Mouse (Mus musculus): ENCODE data around the gene Gp6.
"Not testable (repeated sequence)": the region's sequence is repeated elsewhere in the genome, so short reads cannot be mapped to it uniquely, and the experiment has no call there.

The Gp6 gene

DNA sequence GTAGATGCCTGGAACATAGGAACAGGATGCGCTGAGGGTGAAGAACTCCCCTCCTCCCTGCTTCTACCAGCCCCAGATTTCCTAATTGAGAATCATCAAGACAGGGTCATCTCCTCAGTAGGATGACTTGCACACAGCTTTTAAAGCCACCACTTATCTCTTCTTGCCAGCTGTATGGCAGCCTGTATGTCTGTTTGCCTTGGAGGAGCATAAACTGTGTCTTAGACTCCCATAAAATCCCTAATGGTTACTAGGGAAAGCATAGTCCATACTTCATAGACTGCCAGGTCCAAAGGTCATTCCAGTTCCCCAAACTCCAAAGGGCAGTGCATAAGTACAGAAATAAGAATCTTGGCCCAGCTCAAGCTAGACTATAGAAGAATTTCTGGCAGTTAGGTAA is at the start of gene Gp6:
Gp6 (minus strand) TSS at position 15 of the 400 bp plus-strand sequence.
- DNase-seq (ENCODE audit: extremely low spot score) = no peak

DNA sequence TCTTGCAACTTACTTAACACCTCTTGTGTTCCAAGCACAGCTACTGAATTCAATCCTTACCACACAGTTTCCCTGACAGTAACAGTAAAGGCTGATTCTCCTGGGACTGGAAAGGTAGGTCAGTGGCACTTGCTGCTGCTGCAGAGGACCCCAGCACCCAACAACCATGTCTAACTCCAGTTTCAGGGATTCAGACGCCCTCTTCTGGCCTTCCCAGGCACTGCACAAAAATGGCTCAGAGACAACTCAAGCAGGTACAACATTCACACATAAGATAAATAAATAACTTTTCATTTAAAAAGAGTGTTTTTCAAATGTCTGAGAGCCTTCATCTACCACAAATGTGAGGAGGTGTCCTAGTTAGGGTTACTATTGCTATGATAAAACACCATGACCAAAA is 49.6 kb upstream of the Gp6 start:
- no peak for DNase-seq (ENCODE audit: extremely low spot score)

DNA sequence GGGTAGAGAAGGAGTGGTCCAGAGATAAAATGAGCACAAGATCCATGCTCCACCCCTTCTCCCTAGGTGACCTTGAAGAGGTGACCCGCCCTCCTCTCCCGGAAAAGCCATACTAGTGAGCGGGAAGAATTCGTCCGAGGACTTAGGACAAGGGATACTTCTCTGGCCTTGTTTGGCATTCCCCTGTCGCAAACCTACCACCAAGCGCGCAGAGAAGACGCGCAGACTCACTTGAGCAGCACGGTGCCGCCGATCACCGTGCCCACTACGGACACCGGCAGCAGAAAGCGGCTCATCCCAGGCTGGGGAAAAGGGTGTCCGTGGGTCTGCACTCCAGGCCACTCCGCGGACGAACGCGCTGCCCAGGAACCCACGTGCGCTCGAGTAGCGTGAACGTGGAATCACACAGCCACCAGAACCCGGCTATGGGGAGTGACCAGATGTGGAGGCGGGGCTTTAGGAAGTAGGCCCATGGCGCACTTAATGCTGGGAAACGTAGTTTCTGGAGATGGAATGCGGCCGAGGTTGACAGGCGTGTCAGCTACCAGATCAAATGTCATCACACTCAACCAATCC is 47.8 kb upstream of the Gp6 start, which contains the start of gene Rdh13:
Rdh13 (minus strand) TSS at position 434 of the 576 bp plus-strand sequence.
- DNase-seq (ENCODE audit: extremely low spot score) = peak; percentile 91

DNA sequence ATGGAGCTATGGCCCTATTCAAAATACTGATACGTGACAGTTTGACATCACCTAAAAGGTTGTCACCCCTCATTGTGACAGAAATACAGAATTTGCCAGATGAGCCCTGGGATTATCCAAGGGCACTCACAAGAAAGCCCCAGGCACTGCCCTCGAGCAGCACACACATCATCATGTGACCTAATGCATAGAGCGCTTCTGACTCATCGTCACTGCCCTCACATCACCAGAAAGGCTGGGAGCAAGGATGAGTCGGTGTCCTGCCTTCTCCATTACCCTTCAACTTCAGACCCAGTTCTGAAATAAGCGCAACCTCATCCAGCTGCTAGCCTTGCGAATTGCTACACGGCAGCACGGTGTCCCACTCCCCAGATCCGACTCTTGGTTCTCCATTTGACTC is 43.0 kb upstream of the Gp6 start:
- DNase-seq (ENCODE audit: extremely low spot score) = no peak

DNA sequence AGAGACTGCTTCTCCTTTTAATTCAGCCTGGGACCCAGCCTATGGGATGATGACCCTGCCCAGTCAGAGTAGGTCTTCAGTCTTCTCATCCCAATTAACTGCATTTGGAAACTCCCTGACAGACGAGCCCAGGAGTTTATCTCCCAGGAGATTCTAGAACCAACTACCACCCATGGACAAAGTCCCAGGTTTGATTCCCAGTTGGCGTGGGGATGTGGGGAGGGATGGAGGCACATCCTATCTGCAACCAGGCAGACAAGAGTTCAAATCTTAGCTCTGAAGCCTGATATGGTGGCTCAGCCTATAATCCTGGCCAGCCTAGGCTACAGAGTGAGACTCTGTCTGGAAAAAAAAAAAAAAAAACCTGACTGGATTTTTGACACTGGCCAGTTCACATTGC is 40.2 kb upstream of the Gp6 start:
- no peak for DNase-seq (ENCODE audit: extremely low spot score)

DNA sequence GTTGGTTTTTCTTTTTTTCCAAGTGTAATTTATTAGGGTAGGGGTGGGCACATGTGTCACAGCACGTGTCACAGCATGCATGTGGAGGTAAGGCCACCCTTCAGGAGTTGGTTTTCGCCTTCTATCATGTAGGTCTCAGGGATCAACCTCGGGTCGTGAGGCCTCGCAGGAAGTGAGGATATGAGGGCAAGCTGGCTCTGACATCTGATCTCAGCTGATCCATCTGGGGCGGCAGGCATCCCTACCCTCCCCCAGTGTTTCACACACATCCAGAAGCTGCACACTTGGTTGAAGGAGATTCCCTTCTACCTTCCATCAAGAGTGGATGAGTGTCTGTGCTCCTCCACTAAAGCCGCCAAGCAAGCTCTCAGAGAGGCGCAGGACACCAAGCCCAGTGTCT is 34.5 kb upstream of the Gp6 start:
- DNase-seq (ENCODE audit: extremely low spot score) = no peak

DNA sequence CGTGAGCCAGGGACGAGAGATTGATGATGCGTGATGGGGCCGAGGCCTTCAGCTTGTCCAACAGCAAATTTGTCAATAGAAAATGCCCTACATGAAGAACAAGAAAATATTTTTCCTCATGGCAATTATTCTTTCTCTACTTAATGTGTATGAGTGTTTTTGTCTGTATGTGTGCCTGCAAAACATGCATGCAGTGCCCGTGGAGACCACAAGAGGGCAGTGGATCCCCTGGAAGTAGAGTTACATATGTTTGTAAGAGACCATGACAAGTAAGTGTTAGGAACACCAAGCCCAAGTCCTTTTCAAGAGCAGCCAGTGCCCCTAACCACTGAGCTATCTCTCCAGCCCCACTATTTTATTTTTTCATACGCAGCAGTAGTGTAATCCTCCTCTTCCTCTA is 34.0 kb upstream of the Gp6 start:
- peak; percentile 73 for DNase-seq (ENCODE audit: extremely low spot score)

DNA sequence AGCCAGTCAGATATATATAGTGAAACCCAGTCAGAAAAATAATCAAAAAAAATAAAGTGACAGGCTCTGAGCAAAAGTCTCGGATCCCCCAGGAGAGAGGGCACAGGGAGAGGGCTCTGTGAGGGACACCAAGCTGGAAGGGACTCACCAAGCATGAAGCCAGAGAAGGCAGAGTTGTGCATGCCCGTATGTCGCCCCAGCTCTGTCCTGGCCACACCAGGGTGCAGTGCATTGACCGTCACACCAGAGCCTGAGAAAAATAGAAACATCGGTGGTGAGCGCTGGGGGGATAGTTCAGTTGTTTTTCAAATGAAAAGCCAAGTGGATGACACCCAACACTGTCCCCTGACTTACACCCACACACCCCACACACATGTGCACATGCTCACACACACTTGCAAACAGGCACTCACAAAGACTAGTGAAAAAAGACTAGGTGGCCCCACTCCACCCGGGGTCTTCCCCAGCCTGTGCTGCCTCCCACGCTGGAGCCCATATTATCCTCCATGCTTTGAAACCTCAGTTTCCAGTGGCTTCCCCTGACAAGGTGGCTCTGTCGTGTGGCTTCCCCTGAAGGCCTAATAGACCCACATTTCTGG is 32.8 kb upstream of the Gp6 start:
- DNase-seq (ENCODE audit: extremely low spot score) = no peak

DNA sequence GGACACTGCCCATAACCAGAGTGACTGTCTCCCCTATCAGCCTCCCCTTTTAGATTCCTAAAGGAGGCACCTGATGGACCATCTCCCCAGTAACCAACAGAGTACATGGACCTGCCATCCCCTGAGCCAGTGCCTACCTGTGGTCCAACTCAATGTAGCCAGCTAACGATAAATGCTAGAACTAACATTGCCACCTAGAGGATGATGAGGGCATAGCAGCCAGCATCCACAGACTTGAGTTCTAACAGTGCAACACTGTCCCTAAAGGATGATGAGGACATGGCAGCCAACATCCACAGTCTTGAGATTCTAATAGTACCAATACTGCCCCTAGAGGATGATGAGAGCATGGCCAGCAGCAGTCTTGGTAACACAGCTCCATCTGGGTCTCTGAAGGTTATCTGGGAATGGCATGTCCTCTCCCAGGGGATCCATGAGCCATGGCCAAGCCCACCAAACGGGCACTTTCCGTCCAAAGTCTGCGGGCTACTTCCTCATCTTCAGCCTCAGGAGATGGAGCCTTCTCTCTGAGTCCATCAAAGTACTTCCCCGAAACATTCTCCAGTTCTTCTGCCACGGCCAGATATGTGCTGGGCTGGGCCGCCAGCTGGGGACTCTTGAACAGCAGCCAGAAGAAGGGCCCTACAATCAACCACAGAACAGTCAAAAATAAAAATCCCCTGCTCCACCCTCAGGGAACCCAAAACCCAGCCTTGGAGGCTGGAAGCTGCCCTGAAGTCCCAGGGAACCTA is 29.8 kb upstream of the Gp6 start:
- peak; percentile 79 for DNase-seq (ENCODE audit: extremely low spot score)

DNA sequence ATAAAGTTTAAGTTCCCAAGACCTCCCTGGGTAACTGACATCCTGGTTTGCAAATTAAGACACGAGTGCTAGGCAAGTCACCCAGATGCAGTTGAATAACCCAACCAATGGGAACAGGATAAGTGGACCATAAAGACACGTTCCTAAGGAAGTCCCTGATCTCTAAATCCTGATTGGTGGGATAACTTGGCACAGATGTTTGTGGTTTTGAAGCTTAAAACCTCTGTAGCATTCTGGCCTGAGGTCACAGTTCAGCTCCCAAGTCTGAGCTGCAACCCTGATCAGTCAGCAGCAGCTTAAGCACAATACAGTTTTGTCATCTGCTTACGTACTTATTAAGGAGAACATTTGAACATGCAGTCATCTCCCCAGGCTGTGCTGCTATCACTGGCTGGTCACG is 22.7 kb upstream of the Gp6 start:
- no peak for DNase-seq (ENCODE audit: extremely low spot score)

DNA sequence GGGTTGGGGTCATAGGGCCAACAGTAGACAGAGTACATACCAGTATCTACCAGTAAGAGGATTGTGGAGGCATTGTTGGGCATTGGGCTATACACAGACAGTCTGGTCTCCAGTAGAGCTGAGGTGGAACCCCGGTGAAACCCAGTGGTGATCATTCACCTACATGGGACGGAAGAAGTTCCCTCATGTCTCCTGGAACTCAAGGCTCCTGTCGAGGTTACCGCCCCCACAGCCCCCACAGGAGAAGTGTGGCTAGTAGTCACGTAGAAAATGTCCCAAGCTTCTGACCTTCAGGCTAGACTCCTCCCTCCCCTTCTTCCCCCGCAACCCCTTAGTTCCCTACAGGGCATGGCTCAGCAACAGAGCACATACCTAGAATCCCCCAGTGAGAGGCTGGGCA is 22.1 kb upstream of the Gp6 start:
- DNase-seq (ENCODE audit: extremely low spot score) = no peak

DNA sequence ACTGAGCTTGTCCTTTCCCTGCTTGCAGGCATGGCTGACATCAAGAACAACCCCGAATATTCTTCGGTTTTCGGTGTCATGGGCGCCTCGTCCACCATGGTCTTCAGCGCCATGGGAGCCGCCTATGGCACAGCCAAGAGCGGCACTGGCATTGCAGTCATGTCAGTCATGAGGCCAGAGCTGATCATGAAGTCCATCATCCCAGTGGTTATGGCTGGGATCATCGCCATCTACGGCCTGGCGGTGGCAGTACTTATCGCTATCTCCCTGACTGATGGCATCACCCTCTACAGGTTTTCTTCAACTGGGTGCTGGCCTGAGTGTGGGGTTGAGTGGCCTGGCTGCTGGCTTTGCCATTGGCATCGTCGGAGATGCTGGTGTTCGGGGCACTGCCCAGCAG is 14.9 kb upstream of the Gp6 start:
- DNase-seq (ENCODE audit: extremely low spot score) = not testable (repeated sequence)

DNA sequence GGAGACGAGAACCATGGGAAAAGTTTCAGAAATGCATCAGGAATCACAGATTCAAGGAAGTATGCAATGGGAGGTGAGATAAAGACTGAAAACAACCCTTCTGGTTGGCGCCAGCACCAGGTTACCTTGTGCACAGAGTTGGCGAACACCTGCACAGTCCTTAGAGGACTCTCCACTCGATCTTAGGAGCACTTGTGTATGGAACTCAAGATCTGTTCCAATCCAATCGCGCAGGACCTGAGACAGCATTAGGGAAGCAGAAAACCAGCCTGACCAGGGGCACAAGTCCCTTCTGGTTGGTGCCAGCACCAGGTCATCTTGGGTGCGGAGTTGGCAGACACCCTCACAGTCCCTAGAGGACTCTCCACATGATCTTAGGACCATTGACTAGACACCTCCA is 24.0 kb downstream of the Gp6 start:
- no peak for DNase-seq (ENCODE audit: extremely low spot score)

DNA sequence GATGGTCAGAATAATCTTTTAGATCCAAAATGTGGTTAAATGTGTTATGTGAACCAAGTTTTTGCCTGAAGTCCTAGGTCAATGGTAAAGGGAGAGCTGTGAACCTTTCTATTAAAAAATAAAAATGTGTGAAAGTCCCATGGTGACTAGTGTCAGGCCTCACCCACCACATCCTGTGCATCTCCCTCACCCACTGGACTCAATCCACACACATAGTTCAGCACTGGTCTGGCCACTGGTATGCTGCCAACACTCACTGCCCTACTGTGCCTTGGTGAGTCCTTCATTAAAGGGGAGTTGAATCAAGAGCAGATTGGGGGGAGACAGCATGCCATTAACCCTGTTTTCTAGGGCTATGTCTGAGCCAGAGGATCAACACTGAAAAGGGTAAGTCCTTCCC is 60.0 kb downstream of the Gp6 start, which contains the start of gene Ncr1:
Ncr1 (plus strand) TSS at position 216 of the 400 bp plus-strand sequence.
- no peak for DNase-seq (ENCODE audit: extremely low spot score)

DNA sequence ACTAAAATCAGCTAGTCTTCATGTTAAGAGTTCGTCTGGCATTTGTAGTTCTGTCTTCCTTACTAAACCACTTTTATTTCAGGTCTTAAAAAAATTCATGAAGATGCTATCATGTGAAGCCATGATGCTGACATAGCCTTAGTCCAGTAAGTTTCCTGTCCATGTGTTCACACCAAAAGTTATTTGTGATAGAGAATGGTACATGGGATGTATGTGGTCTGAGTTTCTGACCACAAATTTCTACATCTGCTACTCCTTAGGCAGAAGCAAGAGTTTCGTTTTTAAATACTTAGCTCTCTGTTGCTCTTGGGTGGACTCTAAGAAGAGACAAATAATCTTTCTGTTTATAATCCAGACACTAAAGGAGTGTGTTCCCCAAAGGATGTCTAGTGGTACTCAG is 74.2 kb downstream of the Gp6 start:
- no peak for DNase-seq (ENCODE audit: extremely low spot score)

Data from embryo, embryonic 9.5 days (tissue).